Mouse (Mus musculus) forebrain, embryonic 13.5 days (tissue): ENCODE measurements around the gene Sf3a1. TPM values are rescaled to one million over a fixed set of nuclear protein-coding genes. Genes with fewer than 3 reads are reported as not detected.

Experiments
- ATAC-seq: fragments of 200-750 bp; cut with Nextera tagmentation; 2 replicates; pipeline ENCODE4 v1.8.0; 2017
- H3K27ac ChIP-seq: fragments of 300-500 bp; sonication (generic); 2 replicates; pipeline ENCODE4 v1.5.1; 2015; ENCODE audit warnings: inconsistent platforms, mild to moderate bottlenecking, moderate library complexity
- H3K27me3 ChIP-seq: fragments of 300-500 bp; sonication (generic); 2 replicates; pipeline ENCODE4 v1.6.1; 2015; ENCODE audit warnings: mild to moderate bottlenecking, inconsistent platforms
- H3K36me3 ChIP-seq: fragments of 300-500 bp; sonication (generic); 2 replicates; pipeline ENCODE4 v1.6.1; 2015; ENCODE audit warnings: mild to moderate bottlenecking, inconsistent platforms; ENCODE audit not compliant: poor library complexity, severe bottlenecking
- H3K4me1 ChIP-seq: fragments of 300-500 bp; sonication (generic); 2 replicates; pipeline ENCODE4 v1.6.1; 2015; ENCODE audit warnings: inconsistent platforms
- H3K4me2 ChIP-seq: fragments of 300-500 bp; sonication (generic); 2 replicates; pipeline ENCODE4 v1.6.1; 2015; ENCODE audit warnings: inconsistent platforms, mild to moderate bottlenecking, moderate library complexity
- H3K4me3 ChIP-seq: fragments of 300-500 bp; sonication (generic); 2 replicates; pipeline ENCODE4 v1.5.1; 2015; ENCODE audit warnings: mild to moderate bottlenecking, inconsistent platforms
- H3K9ac ChIP-seq: fragments of 300-500 bp; sonication (generic); 2 replicates; pipeline ENCODE4 v1.6.1; 2015; ENCODE audit warnings: mild to moderate bottlenecking, inconsistent platforms
- H3K9me3 ChIP-seq: fragments of 300-500 bp; sonication (generic); replicated peaks from 2 replicates; pipeline ENCODE4 v1.6.1; 2016; ENCODE audit warnings: inconsistent platforms
- WGBS: fragments of 180-500 bp; shearing (Covaris S2); methylation state at CpG from one replicate; pipeline ENCODE4 v1.1.7; 2015; 5-methylcytosine and 5-hydroxymethylcytosine counted together
- polyA plus RNA-seq: library from polyadenylated mRNA; unstranded; fragments of >200 nt; fragmentation: Nextera tagmentation; extraction: Ambion mirVana; gene quantifications from 2 replicates; pipeline ENCODE4 v1.2.1, GENCODE M21; 2015

Sf3a1 gene
- polyA plus RNA-seq, 1 experiment from 2014 or later = 61.2 TPM

- H3K4me1 ChIP-seq = peaks cover under 1% of the 10 kb centered on the region
- ATAC-seq = no peak
- H3K4me3 ChIP-seq = no peak overlapping the region
Measured at GRCm38 (mm10) chr11:4193420-4193819, 33.3 kb downstream of the Sf3a1 start.

GRCm38 (mm10) chr11:4195597-4196031, 35.5 kb downstream of the Sf3a1 start:
- WGBS = 81% methylated on average over 3 of the region's 3 CpGs
- no peaks in the 10 kb centered on the region for H3K27me3 ChIP-seq
- H3K4me1 ChIP-seq = no peaks in the 10 kb centered on the region
- H3K4me2 ChIP-seq = no peak overlapping the region
- H3K36me3 ChIP-seq = no peaks in the 10 kb centered on the region
- H3K4me3 ChIP-seq = no peak overlapping the region
- no peak overlapping the region for H3K9ac ChIP-seq
- no peak overlapping the region for H3K27ac ChIP-seq
- H3K9me3 ChIP-seq = no peaks in the 10 kb centered on the region
- ATAC-seq = no peak

More at GRCm38 (mm10) chr11:4193420-4193819, 33.3 kb downstream of the Sf3a1 start:
- Histone ChIP-seq H3K27me3 (no peaks in the 10 kb centered on the region), H3K9ac (no peak overlapping the region), H3K4me2 (no peak overlapping the region), H3K9me3 (no peaks in the 10 kb centered on the region), H3K27ac (no peak overlapping the region), H3K36me3 (no peaks in the 10 kb centered on the region)

GRCm38 (mm10) chr11:4196636-4197035, 36.5 kb downstream of the Sf3a1 start:
- no peak overlapping the region for H3K4me2 ChIP-seq
- H3K27me3 ChIP-seq = no peaks in the 10 kb centered on the region
- H3K4me1 ChIP-seq = no peaks in the 10 kb centered on the region
- H3K9me3 ChIP-seq = no peaks in the 10 kb centered on the region
- ATAC-seq = no peak
- no peak overlapping the region for H3K27ac ChIP-seq
- 84% methylated on average over 8 of the region's 8 CpGs for WGBS
- no peak overlapping the region for H3K9ac ChIP-seq
- no peaks in the 10 kb centered on the region for H3K36me3 ChIP-seq
- H3K4me3 ChIP-seq = no peak overlapping the region

- Histone ChIP-seq H3K27ac (no peak overlapping the region), H3K4me2 (no peak overlapping the region), H3K36me3 (no peaks in the 10 kb centered on the region), H3K9me3 (no peaks in the 10 kb centered on the region), H3K27me3 (no peaks in the 10 kb centered on the region), H3K4me1 (no peaks in the 10 kb centered on the region), H3K9ac (no peak overlapping the region), H3K4me3 (no peak overlapping the region)
- WGBS = 64% methylated on average over 1 of the region's 1 CpGs
- ATAC-seq = no peak
Measured at GRCm38 (mm10) chr11:4197691-4198090, 37.5 kb downstream of the Sf3a1 start.

GRCm38 (mm10) chr11:4201981-4202700, 42.0 kb downstream of the Sf3a1 start:
- H3K4me3 ChIP-seq = no peak overlapping the region
- peaks cover 4% of the 10 kb centered on the region; the same call in 1 of the 2 replicates for H3K4me1 ChIP-seq
- H3K27me3 ChIP-seq = no peaks in the 10 kb centered on the region
- H3K9ac ChIP-seq = no peak overlapping the region
- H3K27ac ChIP-seq = no peak overlapping the region
- no peaks in the 10 kb centered on the region for H3K9me3 ChIP-seq
- H3K4me2 ChIP-seq = no peak overlapping the region
- H3K36me3 ChIP-seq = peaks cover 7% of the 10 kb centered on the region; the same call in 1 of the 2 replicates
- no peak for ATAC-seq
- 75% methylated on average over 11 of the region's 11 CpGs for WGBS

- no peak overlapping the region for H3K4me2 ChIP-seq
- no peak overlapping the region for H3K4me3 ChIP-seq
- H3K36me3 ChIP-seq = peaks cover 16% of the 10 kb centered on the region
- H3K9ac ChIP-seq = no peak overlapping the region
- H3K9me3 ChIP-seq = no peaks in the 10 kb centered on the region
- WGBS = 84% methylated on average over 12 of the region's 12 CpGs
- H3K27ac ChIP-seq = no peak overlapping the region
- no peaks in the 10 kb centered on the region for H3K27me3 ChIP-seq
- no peak for ATAC-seq
- peaks cover 4% of the 10 kb centered on the region; the same call in 1 of the 2 replicates for H3K4me1 ChIP-seq
Measured at GRCm38 (mm10) chr11:4202995-4203704, 43.0 kb downstream of the Sf3a1 start.

- Histone ChIP-seq H3K4me2 (no peak overlapping the region), H3K4me1 (peaks cover 4% of the 10 kb centered on the region; the same call in 1 of the 2 replicates), H3K27ac (no peak overlapping the region), H3K9me3 (no peaks in the 10 kb centered on the region), H3K4me3 (no peak overlapping the region), H3K27me3 (no peaks in the 10 kb centered on the region), H3K36me3 (peaks cover 22% of the 10 kb centered on the region), H3K9ac (no peak overlapping the region)
- ATAC-seq = no peak
- 39% methylated on average over 2 of the region's 2 CpGs for WGBS
Measured at GRCm38 (mm10) chr11:4203705-4204074, 43.5 kb downstream of the Sf3a1 start.

- Histone ChIP-seq H3K36me3 (peaks cover 30% of the 10 kb centered on the region), H3K9me3 (no peaks in the 10 kb centered on the region), H3K4me3 (no peak overlapping the region), H3K27me3 (no peaks in the 10 kb centered on the region), H3K27ac (no peak overlapping the region), H3K9ac (no peak overlapping the region), H3K4me1 (peaks cover 4% of the 10 kb centered on the region; the same call in 1 of the 2 replicates), H3K4me2 (no peak overlapping the region)
- WGBS = 86% methylated on average over 5 of the region's 5 CpGs
- ATAC-seq = no peak
Measured at GRCm38 (mm10) chr11:4205097-4205655, 45.0 kb downstream of the Sf3a1 start.

GRCm38 (mm10) chr11:4205951-4206350, 45.8 kb downstream of the Sf3a1 start:
- no peak overlapping the region for H3K4me3 ChIP-seq
- no peak overlapping the region for H3K4me2 ChIP-seq
- 92% methylated on average over 7 of the region's 7 CpGs for WGBS
- H3K9me3 ChIP-seq = no peaks in the 10 kb centered on the region
- H3K27ac ChIP-seq = no peak overlapping the region
- H3K36me3 ChIP-seq = peaks cover 36% of the 10 kb centered on the region
- no peak overlapping the region for H3K9ac ChIP-seq
- no peaks in the 10 kb centered on the region for H3K27me3 ChIP-seq
- no peak for ATAC-seq
- peaks cover 4% of the 10 kb centered on the region; the same call in 1 of the 2 replicates for H3K4me1 ChIP-seq

- H3K4me3 ChIP-seq = no peak overlapping the region
- ATAC-seq = no peak
- H3K9ac ChIP-seq = no peak overlapping the region
- peaks cover 4% of the 10 kb centered on the region; the same call in 1 of the 2 replicates for H3K4me1 ChIP-seq
- H3K4me2 ChIP-seq = no peak overlapping the region
- no peak overlapping the region for H3K27ac ChIP-seq
- peaks cover 42% of the 10 kb centered on the region for H3K36me3 ChIP-seq
- WGBS = 87% methylated on average over 6 of the region's 6 CpGs
- no peaks in the 10 kb centered on the region for H3K9me3 ChIP-seq
- no peaks in the 10 kb centered on the region for H3K27me3 ChIP-seq
Measured at GRCm38 (mm10) chr11:4206563-4206962, 46.4 kb downstream of the Sf3a1 start.

- ATAC-seq = no peak
- no peaks in the 10 kb centered on the region for H3K27me3 ChIP-seq
- WGBS = 91% methylated on average over 9 of the region's 9 CpGs
- no peaks in the 10 kb centered on the region for H3K9me3 ChIP-seq
- H3K4me2 ChIP-seq = no peak overlapping the region
- H3K4me3 ChIP-seq = no peak overlapping the region
- no peak overlapping the region for H3K9ac ChIP-seq
- H3K27ac ChIP-seq = no peak overlapping the region
- peaks cover 53% of the 10 kb centered on the region for H3K36me3 ChIP-seq
- H3K4me1 ChIP-seq = peaks cover 4% of the 10 kb centered on the region; the same call in 1 of the 2 replicates
Measured at GRCm38 (mm10) chr11:4207655-4208054, 47.5 kb downstream of the Sf3a1 start.

- H3K4me3 ChIP-seq = no peak overlapping the region
- 83% methylated on average over 5 of the region's 5 CpGs for WGBS
- H3K27ac ChIP-seq = no peak overlapping the region
- no peaks in the 10 kb centered on the region for H3K9me3 ChIP-seq
- no peak overlapping the region for H3K4me2 ChIP-seq
- no peaks in the 10 kb centered on the region for H3K4me1 ChIP-seq
- H3K36me3 ChIP-seq = peaks cover 72% of the 10 kb centered on the region
- ATAC-seq = no peak
- no peaks in the 10 kb centered on the region for H3K27me3 ChIP-seq
- H3K9ac ChIP-seq = no peak overlapping the region
Measured at GRCm38 (mm10) chr11:4209556-4209955, 49.4 kb downstream of the Sf3a1 start.
